Mouse (Mus musculus): Measurements from ENCODE around the gene Ptpn12.

Gene Ptpn12

DNA sequence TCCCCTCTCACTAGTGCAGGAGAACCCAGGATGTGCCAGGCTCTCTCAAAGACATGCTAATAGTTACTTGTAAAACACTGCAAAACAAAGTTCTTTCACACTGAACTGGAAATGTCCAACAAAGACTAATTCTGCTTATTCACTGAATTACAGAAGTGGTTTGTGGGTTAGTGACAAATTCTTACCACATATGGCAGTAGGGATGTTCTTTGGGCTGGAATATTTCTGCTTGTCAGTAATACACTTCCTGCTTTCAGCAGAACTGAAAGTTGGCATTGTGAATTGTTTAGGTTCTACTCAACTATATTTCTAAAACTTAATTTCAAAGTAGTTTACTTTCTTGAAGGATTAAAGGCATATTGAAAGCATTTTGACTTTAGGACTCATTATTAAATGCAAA, 25.5 kb downstream of the Ptpn12 start:
- no peak for DNase-seq (ENCODE audit: low read depth, low spot score)

DNA sequence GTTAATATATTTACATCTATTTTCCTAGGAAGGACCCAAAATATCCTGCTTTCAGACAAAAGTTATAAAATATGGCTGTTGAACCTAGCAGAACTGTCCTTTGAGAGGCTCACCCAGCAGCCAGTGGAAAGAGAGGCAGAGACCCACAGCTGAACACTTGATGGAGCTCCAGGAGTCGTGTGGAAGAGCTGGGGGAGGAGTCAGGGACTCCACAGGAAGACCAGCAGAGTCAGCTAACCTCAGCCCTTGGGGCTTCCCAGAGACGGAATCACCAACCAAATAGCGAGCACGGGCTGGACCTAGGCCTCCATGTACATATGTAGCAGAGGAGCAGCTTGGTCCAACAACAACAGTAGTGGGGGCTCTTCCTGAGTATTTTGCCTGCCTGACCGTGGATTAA, 38.6 kb downstream of the Ptpn12 start:
- no peak for DNase-seq (ENCODE audit: low read depth, low spot score)

DNA sequence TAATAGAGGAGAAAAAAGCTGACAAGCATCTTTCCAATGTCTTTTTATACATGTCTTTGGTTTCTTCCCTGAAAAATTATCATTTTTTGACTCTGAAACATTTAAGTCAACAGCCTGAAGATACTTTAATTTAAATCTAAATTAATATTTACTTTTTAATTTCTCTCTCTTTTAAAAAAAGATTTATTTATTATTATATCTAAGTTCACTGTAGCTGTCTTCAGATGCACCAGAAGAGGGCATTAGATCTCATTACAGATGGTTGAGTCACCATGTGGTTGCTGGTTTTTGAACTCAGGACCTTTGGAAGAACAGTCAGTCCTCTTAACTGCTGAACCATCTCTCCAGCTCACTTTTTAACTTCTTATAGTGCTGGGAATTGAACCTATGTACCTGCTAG, 44.8 kb downstream of the Ptpn12 start:
- DNase-seq (ENCODE audit: low read depth, low spot score) = no peak

DNA sequence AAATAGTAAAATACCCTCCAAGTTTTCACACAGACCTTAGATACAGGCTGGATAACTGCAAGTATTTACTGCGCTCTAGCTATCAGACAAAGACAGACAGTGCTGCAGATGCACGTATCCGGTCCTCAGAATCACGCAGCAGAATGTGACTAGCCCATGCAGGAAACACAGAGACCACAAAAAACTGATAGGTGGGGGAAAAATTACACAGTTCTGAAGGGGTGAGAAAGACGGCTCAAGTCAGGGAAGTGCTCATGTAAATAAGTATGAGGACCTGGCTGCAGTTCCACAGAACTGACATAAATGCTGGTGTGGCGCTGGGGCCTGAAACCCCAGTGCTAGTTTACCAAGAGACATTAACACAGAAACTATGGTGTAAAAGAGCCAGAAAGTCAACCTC, 53.0 kb downstream of the Ptpn12 start:
- DNase-seq (ENCODE audit: low read depth, low spot score) = peak; percentile 82

DNA sequence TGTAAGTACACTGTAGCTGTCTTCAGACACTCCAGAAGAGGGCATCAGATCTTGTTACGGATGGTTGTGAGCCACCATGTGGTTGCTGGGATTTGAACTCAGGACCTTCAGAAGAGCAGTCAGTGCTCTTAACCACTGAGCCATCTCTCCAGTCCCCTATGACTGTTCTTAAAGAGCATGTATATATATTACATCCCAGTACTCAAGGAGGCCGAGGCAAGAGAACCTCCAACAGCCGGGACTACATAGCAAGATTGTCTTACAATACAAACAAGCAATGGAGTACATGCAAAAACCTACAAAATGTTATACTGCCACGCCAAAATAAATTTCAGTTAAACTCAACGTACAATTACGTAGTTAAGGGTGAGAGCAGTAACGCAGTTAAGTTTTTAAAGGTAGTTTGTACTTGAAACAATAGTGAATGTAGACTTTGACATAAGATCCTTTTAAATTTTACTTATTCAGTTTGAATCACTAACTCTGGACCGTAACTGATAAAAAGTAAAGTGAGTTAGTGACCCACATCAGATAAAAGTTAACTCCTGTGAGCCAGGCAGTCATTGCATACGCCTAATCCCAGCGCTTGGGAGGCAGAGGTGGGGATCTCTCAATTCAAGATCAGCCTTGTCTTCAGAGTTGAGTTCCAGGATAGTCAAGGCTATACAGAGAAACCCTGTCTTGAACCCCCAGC, 53.9 kb downstream of the Ptpn12 start:
- DNase-seq (ENCODE audit: low read depth, low spot score) = no peak

DNA sequence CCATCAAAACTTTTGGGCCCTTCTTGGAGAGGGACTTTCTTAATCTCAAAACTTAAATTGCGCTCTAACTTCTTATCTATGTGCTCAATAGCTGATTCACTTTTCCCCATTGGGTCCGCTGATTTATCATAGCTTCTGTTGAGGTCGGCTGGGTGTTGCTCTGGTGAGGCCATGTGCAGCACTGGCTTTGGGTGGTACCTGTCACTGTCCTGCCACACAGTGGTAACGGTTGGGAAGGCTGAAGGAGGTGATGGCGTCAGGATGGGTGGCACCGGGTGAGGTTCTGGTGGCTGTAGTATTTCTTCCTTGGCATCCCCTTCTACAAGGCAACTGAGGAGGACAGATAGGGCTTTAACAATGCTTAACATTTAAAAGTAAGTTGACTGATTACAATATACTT, 57.3 kb downstream of the Ptpn12 start:
- no peak for DNase-seq (ENCODE audit: low read depth, low spot score)

DNA sequence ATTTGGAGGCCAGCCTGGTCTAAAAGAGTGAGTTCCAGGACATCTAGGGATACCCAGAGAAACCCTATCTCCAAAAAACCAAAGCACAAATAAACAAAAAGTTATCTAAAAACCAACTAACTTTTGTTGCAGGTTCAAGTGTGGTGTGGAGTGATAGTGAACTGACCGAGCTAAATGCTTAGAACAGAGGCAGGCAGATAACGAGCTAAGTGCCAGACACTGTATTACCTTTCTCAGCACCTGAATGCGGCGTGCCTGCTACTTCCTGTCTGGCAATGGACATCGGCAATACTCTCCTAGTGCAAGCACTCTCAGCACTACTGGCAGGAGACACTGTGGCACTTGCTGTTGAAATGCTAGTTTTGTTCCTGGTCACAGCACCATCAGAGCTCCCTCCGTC, 58.2 kb downstream of the Ptpn12 start:
- DNase-seq (ENCODE audit: low read depth, low spot score) = no peak

DNA sequence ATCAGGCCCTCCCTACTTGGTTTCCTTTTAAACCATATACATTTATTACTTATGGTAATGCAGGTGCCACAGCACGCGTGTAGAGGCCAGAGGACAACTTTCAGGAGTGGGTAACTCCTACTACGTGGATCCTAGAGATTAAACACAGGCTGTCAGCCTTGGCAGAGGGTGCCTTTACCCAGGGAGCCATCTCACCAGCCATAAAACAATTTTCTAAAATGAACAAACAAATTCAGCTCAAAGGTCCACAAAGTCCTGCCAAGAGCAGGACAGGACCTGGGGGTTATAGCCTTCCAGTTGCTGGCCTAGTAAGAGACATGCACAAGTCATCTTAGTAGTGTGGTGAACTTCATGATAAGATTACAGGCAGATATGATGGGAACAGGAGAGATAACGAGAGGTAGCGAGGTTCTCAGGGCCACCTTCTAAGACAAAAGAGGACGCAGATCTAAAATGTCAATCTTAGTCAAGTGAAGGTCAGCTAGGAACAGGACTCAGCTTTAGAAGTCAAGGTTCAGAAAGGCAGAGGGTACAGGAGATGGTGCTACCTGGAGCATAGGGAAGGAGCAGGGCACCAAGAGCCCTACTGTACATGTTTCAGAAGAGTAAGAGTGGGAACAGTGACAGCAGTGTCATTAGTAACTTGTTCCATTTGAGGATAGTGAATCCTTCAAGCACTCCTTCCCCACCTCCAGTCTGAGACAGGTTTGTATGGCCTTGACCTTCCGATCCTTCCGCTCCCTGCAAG, 65.5 kb downstream of the Ptpn12 start:
- no peak for DNase-seq (ENCODE audit: low read depth, low spot score)

DNA sequence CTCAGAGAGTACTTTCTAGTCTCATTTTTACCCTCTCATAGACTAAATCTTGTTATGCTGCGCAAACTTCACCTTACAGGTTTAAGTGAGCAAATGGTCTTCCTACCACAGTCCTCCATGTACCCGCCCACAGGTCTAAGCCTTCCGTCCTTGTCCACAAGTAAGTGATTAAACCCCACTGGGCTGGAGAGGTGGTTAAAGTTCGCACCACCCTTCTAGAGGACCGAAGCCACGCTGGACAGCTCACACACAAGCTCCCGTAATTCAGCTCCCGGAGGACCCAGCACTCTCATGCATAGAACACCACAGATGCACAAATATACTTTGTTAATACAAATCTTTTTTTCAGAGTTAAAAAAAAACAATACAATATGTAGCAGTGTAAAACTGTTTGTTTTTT, 69.4 kb downstream of the Ptpn12 start:
- DNase-seq (ENCODE audit: low read depth, low spot score) = no peak

DNA sequence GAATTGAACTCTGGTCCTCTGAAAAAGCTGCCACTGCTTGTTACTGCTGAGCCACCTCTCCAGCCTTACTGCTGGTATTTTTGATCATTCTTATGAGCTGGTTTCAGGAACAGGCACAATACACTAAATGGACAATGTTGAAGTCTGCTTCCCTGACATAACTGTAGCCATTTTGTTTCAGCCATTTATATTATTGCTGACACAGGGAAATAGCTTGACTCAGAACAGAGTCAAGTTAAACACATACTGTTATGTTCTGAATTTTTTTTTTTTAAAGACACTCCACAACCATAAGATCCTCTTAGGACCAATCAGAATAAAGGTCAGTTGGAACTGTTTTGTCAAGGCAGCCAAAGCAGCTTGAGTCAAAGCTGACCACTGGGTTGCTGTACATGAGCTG, 72.2 kb downstream of the Ptpn12 start:
- no peak for DNase-seq (ENCODE audit: low read depth, low spot score)

DNA sequence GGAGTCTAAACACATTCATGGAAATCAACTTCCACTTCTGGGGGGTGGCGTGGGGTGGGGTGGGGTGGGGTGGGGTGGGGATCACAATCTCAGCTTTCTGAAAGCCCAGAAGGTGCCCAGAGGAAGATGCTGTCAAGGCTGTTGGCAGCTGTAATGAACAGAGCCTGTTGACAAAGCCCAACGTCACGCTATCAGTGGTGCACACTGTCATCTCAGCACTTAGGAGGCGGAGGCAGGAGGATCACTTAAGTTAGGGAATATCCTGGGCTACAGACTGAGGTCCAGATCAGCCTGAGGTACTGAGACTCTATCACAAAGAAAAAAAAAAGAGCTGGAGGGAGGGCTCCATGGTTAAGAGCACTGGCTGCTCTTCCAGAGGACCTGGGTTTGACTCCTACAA, 81.0 kb downstream of the Ptpn12 start:
- no peak for DNase-seq (ENCODE audit: low read depth, low spot score)

DNA sequence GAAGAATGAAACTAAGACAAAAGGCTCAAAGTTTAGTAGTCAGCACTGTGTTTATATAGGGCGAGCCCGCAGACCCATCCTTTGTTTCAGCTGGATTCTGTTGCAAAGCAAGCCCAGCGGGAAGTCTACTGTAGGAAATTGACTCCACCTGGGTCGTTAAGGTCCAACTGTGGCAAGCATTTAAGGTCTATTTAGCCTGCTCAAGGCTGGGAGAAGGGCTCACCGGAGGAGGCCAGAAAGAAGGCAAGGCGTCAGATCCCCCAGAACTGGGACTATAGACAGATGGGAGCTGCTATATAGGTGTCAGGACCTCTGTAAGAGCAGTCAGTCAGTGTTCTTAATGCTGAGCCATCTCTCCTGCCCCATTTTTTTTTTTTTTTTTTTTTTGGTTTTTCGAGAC, 81.7 kb downstream of the Ptpn12 start:
- DNase-seq (ENCODE audit: low read depth, low spot score) = no peak

DNA sequence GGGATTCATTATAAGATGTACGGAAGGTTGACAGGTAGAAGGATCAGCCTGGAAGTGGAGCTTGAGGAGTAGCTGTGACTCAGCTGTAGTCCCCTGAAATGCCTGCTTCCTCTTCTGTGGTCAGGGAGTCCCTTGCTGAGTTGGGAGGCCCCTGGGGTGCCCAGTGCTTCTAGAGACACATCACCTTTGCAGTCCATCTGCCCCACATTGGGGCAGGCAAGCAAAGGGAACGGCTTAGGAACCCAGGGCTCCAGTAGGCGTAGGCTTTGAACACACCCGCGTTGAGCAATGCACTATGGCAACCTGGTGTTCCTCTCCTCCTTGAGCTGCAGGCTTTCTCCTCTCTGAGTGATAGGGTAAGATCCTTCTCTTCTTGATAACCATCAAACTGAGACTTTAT, 82.6 kb downstream of the Ptpn12 start:
- no peak for DNase-seq (ENCODE audit: low read depth, low spot score)

DNA sequence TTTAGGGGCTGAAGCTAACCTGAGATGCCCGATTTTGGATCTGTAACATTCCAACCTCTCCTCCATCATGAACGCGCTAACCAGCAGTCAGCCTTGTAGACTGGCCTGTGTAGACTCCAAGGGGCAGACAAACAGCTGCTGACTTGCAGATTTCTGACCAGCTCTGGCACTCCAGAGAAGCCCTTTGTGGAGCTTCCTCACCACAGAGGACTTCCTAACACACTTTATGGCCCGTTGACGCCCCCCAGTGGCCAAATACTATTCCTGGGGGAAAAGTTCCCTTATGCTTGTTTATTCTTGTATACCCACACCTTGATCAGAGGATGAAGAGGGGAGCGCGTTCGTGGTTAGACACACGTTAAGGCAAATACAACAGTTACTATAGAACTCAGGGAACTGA, 86.7 kb downstream of the Ptpn12 start:
- DNase-seq (ENCODE audit: low read depth, low spot score) = peak; percentile 72

DNA sequence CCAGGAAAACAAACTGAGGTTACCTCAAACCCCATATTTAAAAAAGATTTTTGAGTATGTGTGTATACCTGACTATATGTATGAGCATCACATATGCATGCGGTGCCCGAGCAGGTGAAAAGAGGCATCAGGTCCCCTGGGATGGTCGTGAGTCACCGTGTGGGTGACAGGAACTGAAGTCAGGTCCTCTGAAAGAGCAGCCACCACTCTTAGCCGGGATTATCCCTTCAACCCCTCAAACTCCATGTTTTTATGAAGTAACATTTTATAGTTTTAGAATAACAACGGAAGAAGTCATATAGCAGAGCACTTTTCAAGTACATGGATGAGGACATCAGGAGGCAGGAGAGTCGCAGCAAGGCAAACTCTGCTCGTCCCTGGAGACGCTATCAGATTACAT, 87.2 kb downstream of the Ptpn12 start:
- DNase-seq (ENCODE audit: low read depth, low spot score) = no peak

DNA sequence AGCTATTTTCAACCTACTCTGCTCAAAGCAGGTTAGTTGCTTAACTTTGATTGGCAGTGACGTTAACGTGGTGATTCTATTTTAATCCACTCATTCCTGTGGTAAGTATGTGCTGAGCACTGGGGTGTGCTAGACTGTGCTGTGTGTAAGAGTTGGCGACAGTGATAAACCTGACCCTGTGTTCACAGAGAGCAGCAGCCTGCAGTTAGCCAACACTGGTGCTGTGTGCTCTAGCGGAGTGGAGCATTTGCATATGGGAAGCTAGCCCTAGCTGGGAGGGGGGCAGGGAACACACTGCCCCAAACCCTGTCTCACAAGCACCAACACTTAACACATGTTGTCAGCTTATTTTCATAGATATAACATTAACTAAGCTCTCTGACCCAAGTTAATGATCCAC, 87.8 kb downstream of the Ptpn12 start:
- peak; percentile 24 for DNase-seq (ENCODE audit: low read depth, low spot score)

DNA sequence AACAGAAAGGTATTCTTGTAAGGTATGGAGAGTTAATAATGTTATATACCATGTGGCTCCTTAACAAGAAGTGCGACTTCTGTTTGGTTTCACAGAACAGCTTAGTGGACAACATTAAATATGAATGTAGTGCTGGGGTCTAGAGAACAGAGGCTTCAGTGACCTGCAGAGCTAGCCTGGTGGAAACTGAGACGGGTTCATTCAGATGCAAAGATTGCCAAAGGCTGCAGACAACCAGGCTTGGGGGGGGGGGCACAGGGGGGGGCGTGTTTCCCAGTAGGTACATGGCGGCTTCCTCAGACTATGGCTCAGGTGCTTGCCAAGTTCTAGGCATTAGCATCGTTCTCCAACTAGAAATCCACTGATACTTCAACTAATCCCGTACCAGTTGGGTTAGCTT, 91.3 kb downstream of the Ptpn12 start:
- no peak for DNase-seq (ENCODE audit: low read depth, low spot score)

DNA sequence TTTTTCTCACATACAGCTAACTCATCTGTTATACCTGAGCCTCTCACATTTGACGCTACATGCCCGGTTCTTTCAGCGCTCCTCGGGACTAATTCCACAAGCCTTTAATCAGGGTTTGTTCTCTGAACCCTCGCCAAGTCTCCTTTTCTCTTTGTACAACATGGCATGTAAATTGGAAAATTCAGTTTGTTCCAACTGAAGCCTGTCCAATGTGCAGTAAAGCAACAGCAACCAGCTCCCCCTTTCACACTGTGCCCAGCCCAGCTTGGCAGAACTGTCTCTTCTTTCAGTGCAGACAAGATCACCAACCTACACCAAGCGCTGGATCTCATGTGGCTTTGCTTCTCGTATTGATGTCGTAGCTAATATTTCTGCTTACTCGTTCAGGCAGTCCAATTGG, 92.4 kb downstream of the Ptpn12 start:
- DNase-seq (ENCODE audit: low read depth, low spot score) = no peak

DNA sequence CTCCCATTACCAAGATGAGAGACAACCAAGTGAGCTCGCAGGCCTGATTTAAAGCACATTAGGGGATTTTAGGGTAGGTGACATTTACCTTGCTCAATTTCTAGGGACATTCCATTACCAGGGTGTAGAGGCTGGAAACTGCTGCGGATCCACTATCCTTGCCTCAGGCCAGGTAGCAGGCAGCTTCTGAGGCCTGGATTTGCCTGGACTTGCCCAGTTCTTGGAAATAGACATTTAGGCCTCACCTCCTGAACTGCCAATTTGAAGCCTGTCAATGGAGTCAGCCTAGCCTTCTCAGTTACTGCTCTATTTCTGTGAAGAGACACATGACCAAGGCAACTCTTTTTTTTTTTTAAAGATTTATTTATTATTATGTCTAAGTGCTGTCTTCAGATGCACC, 94.8 kb downstream of the Ptpn12 start:
- DNase-seq (ENCODE audit: low read depth, low spot score) = no peak

DNA sequence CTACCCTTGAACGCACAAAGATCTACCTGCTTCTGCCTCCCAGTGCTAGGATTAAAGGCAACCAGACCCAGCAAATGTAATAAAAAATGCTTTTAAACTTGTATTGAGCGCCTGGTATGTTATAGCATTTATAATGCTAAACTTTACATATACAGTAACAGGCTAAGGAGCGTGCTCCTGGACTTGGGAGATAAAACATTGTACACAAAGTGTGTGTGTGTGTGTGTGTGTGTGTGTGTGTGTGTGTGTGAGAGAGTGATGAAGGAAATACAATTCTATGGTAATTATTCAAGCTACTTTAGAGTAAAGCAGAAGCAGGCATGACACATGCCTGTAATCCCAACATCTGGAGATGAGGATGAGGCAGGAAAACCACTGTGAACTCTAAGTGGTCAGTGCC, 99.4 kb downstream of the Ptpn12 start, which contains the start of gene Rsbn1l:
Gene Rsbn1l (minus strand): TSS at position 101 of the 400 bp plus-strand sequence.
- DNase-seq (ENCODE audit: low read depth, low spot score) = no peak

DNA sequence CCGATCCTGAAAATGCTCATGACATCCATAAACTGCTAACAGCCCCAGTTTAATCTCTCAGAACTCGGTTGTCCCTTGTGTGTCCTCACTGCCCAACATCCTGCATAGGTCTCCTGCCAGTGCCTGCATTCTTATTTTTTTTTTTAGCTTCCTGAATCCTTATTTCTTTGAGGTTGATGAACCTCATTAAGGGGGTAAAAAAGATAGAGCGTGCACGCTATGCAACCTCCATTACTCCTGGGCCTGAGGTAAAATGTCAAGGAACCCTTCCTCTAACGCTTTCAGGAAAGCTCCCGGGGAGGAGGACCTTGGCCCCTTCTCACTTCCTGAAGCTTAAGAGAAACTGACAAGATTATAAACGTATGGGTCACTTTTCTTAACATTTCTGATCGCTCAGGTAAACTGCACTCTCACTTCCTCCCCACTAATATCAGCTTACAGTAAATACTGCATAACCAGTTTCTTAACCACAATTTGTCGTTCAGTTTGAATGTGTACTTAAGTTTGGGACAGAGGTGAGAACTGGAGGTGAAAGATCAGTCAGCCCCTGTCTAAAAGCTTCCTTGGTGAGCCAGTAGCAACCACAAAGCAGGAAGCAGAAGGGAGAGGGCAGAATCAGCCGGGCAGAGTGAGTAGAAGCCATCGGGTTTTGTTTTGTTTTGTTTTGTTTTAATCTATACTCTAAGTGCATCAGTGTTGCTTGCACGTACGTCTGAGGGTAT, 100.4 kb downstream of the Ptpn12 start:
- peak; percentile 79 for DNase-seq (ENCODE audit: low read depth, low spot score)

DNA sequence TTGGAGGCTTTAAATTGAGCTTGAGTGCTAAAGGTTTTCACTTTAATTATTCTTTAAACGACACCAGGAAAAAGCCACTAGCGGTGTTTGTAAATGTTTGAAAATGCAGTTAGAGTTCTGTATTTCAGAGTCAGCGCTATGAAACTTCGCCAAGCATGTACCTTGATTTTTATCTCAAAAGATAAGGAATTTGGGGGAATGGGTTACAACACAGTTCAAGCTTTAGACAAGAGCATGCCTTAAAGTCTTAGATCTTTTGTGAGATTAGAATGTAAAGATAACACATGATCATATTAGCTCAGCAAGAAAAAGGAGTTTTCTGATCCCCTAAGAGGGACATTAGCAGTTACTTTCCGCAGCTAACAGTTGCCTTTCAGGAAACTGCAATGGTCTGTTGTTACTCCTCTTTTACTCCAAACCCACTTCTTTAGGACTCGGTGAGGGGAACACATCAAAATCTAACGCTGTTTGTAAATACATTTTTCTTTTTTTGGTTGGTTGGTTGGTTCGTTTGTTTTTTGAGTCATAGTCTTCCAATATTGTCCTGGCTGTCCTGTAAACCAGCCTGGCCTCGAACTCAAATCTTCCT, 103.3 kb downstream of the Ptpn12 start:
- DNase-seq (ENCODE audit: low read depth, low spot score) = peak; percentile 23
